Mouse (Mus musculus) erythroid progenitor cell, adult 5-6 weeks (primary cell): ENCODE data around the gene 1810037I17Rik. TPM values are rescaled to one million over a fixed set of nuclear protein-coding genes. Genes with fewer than 3 reads are reported as not detected.

ENCODE experiments used
- ATAC-seq: replicated peaks from 2 replicates; pipeline ENCODE4 v1.8.0; 2016; ENCODE audit warnings: moderate number of reproducible peaks, mild to moderate bottlenecking, moderate TSS enrichment, inconsistent platforms; ENCODE audit not compliant: poor library complexity, low FRiP score, severe bottlenecking
- total RNA-seq, 2 experiments: library from RNA; stranded (forward) in 1 of 2; stranded (reverse) in 1 of 2; fragments of 150-400 nt in 1 of 2; fragments of 186-747, 209-891 nt in 1 of 2; gene quantifications; 2 replicates each; pipeline versions ENCODE4 v1.2.3 to v1.2.4; 2015 to 2017; ENCODE audit warnings: low replicate concordance in 2 of 2

The 1810037I17Rik gene
- total RNA-seq (2015; ENCODE audit: low replicate concordance) = 69.2 and 79.6 TPM in 2 replicates
- 27.6 and 34.5 TPM in 2 replicates for total RNA-seq (2017; ENCODE audit: low replicate concordance)

- peak; percentile 90 for ATAC-seq
These were observed at the start of gene 1810037I17Rik for GRCm38 (mm10) chr3:122924009-122924914. Gene 1810037I17Rik, plus strand, starts transcription at chr3:122924203.

GRCm38 (mm10) chr3:122876870-122877269 is 47.1 kb upstream of the 1810037I17Rik start:
- no peak for ATAC-seq

- no peak for ATAC-seq
These were observed 46.5 kb upstream of the 1810037I17Rik start for GRCm38 (mm10) chr3:122877543-122877942.

- no peak for ATAC-seq
These were observed 45.2 kb upstream of the 1810037I17Rik start for GRCm38 (mm10) chr3:122878705-122879315.

GRCm38 (mm10) chr3:122887505-122888301 is 36.3 kb upstream of the 1810037I17Rik start:
- no peak for ATAC-seq

- no peak for ATAC-seq
These were observed 35.6 kb upstream of the 1810037I17Rik start for GRCm38 (mm10) chr3:122888371-122888819.

- no peak for ATAC-seq
These were observed 29.2 kb upstream of the 1810037I17Rik start, which contains the start of gene Fabp2 for GRCm38 (mm10) chr3:122894772-122895171. Gene Fabp2, plus strand, starts transcription at chr3:122895072.

GRCm38 (mm10) chr3:122895189-122895731 is 28.7 kb upstream of the 1810037I17Rik start:
- no peak for ATAC-seq

GRCm38 (mm10) chr3:122898254-122898653 is 25.7 kb upstream of the 1810037I17Rik start:
- no peak for ATAC-seq

GRCm38 (mm10) chr3:122903746-122904433 is 20.1 kb upstream of the 1810037I17Rik start:
- 0 out of 2 replicates have a peak, but pooled peaks have one; percentile 59 for ATAC-seq

- no peak for ATAC-seq
These were observed 16.2 kb upstream of the 1810037I17Rik start for GRCm38 (mm10) chr3:122907841-122908240.

GRCm38 (mm10) chr3:122915493-122915892 is 8.5 kb upstream of the 1810037I17Rik start:
- ATAC-seq = no peak

GRCm38 (mm10) chr3:122916191-122916680 is 7.8 kb upstream of the 1810037I17Rik start:
- ATAC-seq = no peak

GRCm38 (mm10) chr3:122918672-122919071 is 5.3 kb upstream of the 1810037I17Rik start:
- ATAC-seq = no peak

GRCm38 (mm10) chr3:122919260-122919659 is 4.7 kb upstream of the 1810037I17Rik start, which contains the start of gene Gm10959:
Gene Gm10959, minus strand, starts transcription at chr3:122919360.
- ATAC-seq = no peak

- ATAC-seq = no peak
These were observed 3.2 kb upstream of the 1810037I17Rik start for GRCm38 (mm10) chr3:122920572-122921435.

- no peak for ATAC-seq
These were observed 2.1 kb upstream of the 1810037I17Rik start for GRCm38 (mm10) chr3:122921676-122922527.
